Mouse (Mus musculus): ENCODE measurements around the gene Tmem210. TPM values are rescaled to one million over a fixed set of nuclear protein-coding genes. Genes with fewer than 3 reads are reported as not detected.

The Tmem210 gene
- polyA plus RNA-seq, 1 experiment from 2014 or later: not detected

DNA sequence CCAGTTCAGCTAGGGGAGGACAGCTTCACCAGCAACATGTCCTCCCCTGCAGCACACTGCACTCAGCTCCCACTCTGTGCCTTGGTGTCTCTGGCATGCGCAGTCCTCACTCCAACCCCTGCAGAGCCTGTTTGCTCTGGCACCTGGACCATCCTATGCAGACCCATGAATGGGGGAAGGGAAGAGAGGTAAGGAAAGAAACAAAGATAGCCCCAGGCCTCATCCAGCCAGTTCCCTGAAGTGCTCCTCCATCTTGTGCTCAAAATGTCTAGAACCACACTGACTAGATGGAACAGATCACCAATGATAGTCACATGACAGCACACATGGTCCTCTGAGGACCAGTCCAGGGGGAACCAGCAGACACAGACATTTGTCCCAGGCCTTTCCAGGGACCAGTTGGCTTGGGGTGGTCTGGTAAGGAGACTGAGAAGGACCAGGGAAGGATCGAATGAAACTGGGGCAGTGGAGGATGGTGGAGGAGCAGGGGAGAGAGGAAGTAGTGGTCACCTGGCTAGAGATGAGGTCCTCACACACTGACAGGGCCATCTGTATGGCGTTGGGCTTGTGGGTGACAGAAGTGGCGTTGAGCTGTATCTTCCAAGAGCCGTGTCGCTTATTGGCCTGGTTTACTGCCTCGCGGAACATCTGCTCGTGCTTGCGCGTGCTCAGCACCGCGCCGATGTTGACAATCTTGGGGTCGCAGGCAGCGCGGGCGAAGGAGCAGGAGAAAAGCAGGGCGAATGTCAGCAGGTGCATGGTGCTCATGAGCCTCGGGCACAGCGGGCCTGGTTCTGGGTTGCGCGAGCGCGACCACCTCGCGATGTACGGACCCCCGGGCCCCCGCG lies 30.4 kb downstream of the Tmem210 start:
- no peaks in the 10 kb centered on the region for H3K36me3 ChIP-seq (ENCODE audit: control insufficient read depth, insufficient read depth, low read length)
- peak overlapping the region; percentile 46 for H3K4me2 ChIP-seq (replicated peaks; ENCODE audit: low read depth, low read length)
- H3K4me1 ChIP-seq (ENCODE audit: control insufficient read depth, insufficient read depth, low read length): peaks cover 3% of the 10 kb centered on the region; the same call in 1 of the 2 replicates
- H3K4me3 ChIP-seq (ENCODE audit: low read length): peak overlapping the region; percentile 32
- H3K9me3 ChIP-seq (ENCODE audit: control insufficient read depth, low read length): no peaks in the 10 kb centered on the region
- ATAC-seq (ENCODE audit: low FRiP score, low TSS enrichment): no peak; the same call in 1 of the 2 replicates
- 8% methylated on average over 31 of the region's 31 CpGs for WGBS
- H3K27me3 ChIP-seq (ENCODE audit: control insufficient read depth, insufficient read depth, low read length): peaks cover 47% of the 10 kb centered on the region
- H3K9ac ChIP-seq (ENCODE audit: low read depth, low read length): no peak overlapping the region
- H3K27ac ChIP-seq (ENCODE audit: low read depth, low read length): no peak overlapping the region

DNA sequence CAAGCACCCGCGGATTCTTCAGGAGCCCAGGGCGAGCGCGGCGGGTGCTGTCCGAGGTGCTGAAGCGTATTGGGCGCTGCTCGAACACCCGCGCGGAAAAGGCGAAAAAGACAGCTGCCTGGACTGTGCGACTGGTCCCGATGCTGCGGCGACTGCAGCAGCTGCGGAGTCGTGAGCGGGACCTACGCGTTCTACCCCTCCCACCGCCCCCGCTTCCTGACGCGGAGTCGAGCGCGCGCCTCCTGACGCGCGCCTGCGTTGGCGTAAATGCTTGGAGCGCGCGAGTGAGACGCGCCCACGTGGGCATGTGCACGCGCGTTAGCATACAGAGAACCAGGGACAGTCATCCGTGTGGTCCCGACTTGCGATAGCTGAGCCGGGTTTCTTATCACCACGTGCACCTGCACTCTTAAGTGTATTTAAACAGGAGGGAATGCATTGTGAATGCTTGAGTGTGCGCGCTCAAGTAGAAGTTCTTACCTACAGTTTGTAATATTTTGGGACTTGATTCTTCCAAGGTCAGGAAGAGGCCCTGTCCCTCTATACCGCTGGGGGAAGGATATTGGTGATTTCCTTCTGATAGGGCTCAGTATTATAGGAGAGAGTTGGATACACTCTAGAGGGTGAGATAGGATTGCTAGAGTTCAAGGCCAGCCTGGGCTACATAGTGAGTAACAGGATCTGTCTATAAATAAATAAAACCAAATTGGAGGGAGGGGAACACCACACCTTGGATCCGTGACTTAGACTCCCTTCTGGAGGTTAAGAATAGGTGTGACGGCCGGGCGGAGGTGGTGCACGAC lies 31.2 kb downstream of the Tmem210 start, which contains the start of gene Grin1:
Gene Grin1 (minus strand): TSS at position 217 of the 803 bp plus-strand sequence.
- H3K27me3 ChIP-seq (ENCODE audit: control insufficient read depth, insufficient read depth, low read length): peaks cover 43% of the 10 kb centered on the region
- no peaks in the 10 kb centered on the region for H3K9me3 ChIP-seq (ENCODE audit: control insufficient read depth, low read length)
- H3K9ac ChIP-seq (ENCODE audit: low read depth, low read length): no peak within 1 kb of the TSS
- 9% methylated on average over 58 of the region's 58 CpGs for WGBS
- H3K36me3 ChIP-seq (ENCODE audit: control insufficient read depth, insufficient read depth, low read length): no peaks in the 10 kb centered on the region
- no peak within 1 kb of the TSS for H3K27ac ChIP-seq (ENCODE audit: low read depth, low read length)
- peak within 1 kb of the TSS; percentile 46 for H3K4me2 ChIP-seq (replicated peaks; ENCODE audit: low read depth, low read length)
- ATAC-seq (ENCODE audit: low FRiP score, low TSS enrichment): peak; percentile 72
- H3K4me1 ChIP-seq (ENCODE audit: control insufficient read depth, insufficient read depth, low read length): peaks cover 3% of the 10 kb centered on the region; the same call in 1 of the 2 replicates
- peak within 1 kb of the TSS; percentile 32 for H3K4me3 ChIP-seq (ENCODE audit: low read length)

DNA sequence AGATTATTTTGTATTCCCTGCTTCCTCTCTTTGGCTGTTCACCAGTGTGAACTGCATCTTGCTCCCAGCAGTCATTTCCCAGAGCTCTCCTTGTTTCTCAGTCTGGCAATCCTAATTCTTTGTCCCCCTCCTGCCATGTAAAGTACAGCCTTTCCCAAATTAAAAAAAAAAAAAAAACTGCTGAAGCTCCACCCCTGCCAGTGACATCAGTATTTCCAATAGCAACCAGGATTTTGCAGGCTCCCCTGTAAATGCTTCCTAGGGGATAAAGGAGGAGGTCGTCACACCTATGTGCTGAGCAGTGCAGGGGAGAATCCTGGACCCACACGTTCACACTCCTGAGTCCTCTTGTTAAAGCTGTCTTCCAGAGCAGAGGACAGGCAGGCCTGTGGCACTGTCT lies 32.1 kb downstream of the Tmem210 start:
- peaks cover 39% of the 10 kb centered on the region for H3K27me3 ChIP-seq (ENCODE audit: control insufficient read depth, insufficient read depth, low read length)
- ATAC-seq (ENCODE audit: low FRiP score, low TSS enrichment): no peak
- WGBS: 31% methylated on average over 2 of the region's 2 CpGs

DNA sequence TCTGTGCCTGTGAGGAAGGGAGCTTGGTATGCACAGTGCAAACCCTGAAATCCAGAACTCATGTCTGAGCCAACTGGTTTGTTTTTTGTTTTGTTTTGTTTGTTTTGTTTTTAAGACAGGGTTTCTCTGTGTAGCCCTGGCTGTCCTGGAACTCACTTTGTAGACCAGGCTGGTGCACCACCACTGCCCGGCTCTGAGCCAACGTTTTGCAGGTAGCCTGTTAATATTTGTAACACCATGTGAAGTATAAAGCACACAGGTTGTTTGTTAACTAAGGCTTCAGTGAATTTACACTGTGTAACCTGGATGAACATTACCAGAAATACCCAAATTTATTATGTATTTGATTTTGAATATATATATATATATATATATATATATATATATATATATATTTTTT lies 38.1 kb downstream of the Tmem210 start:
- Histone ChIP-seq H3K36me3 (ENCODE audit: control insufficient read depth, insufficient read depth, low read length) (no peaks in the 10 kb centered on the region), H3K27me3 (ENCODE audit: control insufficient read depth, insufficient read depth, low read length) (peaks cover 5% of the 10 kb centered on the region), H3K9ac (ENCODE audit: low read depth, low read length) (no peak overlapping the region), H3K4me3 (ENCODE audit: low read length) (no peak overlapping the region), H3K4me2 (replicated peaks; ENCODE audit: low read depth, low read length) (no peak overlapping the region), H3K4me1 (ENCODE audit: control insufficient read depth, insufficient read depth, low read length) (no peaks in the 10 kb centered on the region), H3K9me3 (ENCODE audit: control insufficient read depth, low read length) (no peaks in the 10 kb centered on the region), H3K27ac (ENCODE audit: low read depth, low read length) (no peak overlapping the region)
- no peak for ATAC-seq (ENCODE audit: low FRiP score, low TSS enrichment)
- 74% methylated on average over 2 of the region's 2 CpGs for WGBS

More for the DNA sequence above, 32.1 kb downstream of the Tmem210 start:
- Histone ChIP-seq H3K4me2 (replicated peaks; ENCODE audit: low read depth, low read length) (no peak overlapping the region), H3K9me3 (ENCODE audit: control insufficient read depth, low read length) (no peaks in the 10 kb centered on the region), H3K27ac (ENCODE audit: low read depth, low read length) (no peak overlapping the region), H3K36me3 (ENCODE audit: control insufficient read depth, insufficient read depth, low read length) (no peaks in the 10 kb centered on the region), H3K4me3 (ENCODE audit: low read length) (no peak overlapping the region), H3K9ac (ENCODE audit: low read depth, low read length) (no peak overlapping the region), H3K4me1 (ENCODE audit: control insufficient read depth, insufficient read depth, low read length) (peaks cover 3% of the 10 kb centered on the region; the same call in 1 of the 2 replicates)

DNA sequence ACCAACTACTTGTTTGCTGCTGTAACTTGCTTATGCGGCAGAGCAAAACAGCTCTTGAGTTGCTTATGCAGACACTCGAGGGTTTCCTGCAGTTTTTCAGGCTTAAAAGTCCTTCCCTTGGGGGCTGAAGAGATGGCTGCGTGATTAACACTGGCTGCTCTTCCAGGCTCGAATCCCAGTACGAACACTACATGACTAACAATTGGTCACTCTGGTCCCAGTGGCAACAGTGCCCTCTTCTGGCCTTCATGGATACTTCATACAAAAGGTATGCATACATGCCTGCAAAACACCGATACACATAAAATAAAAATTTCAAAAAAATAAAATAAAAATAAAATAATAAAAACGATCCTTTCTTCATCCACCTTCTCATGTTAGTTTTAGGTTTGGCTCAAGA lies 40.5 kb downstream of the Tmem210 start:
- Histone ChIP-seq H3K4me3 (ENCODE audit: low read length) (no peak overlapping the region), H3K9me3 (ENCODE audit: control insufficient read depth, low read length) (no peaks in the 10 kb centered on the region), H3K27ac (ENCODE audit: low read depth, low read length) (no peak overlapping the region), H3K36me3 (ENCODE audit: control insufficient read depth, insufficient read depth, low read length) (no peaks in the 10 kb centered on the region), H3K9ac (ENCODE audit: low read depth, low read length) (no peak overlapping the region), H3K4me1 (ENCODE audit: control insufficient read depth, insufficient read depth, low read length) (peaks cover 9% of the 10 kb centered on the region), H3K27me3 (ENCODE audit: control insufficient read depth, insufficient read depth, low read length) (no peaks in the 10 kb centered on the region), H3K4me2 (replicated peaks; ENCODE audit: low read depth, low read length) (no peak overlapping the region)
- ATAC-seq (ENCODE audit: low FRiP score, low TSS enrichment): no peak
- 42% methylated on average over 7 of the region's 7 CpGs for WGBS

DNA sequence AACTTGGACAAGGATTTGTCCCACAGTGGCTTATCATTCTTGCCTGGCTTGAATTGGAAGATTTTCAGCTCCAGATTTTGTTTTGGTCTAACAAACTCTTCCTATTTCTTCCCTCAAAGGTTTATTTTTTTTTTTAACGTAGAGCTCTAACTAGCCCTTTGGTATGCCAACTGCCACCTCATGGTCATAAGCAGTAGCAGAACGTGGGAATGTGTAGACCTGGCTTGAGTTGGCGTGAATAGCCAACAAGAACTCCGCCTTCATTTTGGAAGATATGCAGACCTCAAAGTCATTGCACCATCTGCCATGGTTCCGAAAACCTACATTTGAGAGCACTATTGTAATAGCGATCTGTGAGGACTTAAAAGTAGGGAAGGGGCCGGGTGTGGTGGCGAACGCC lies 43.5 kb downstream of the Tmem210 start:
- no peaks in the 10 kb centered on the region for H3K9me3 ChIP-seq (ENCODE audit: control insufficient read depth, low read length)
- peaks cover 26% of the 10 kb centered on the region for H3K36me3 ChIP-seq (ENCODE audit: control insufficient read depth, insufficient read depth, low read length)
- no peak for ATAC-seq (ENCODE audit: low FRiP score, low TSS enrichment)
- peak overlapping the region; percentile 95 for H3K4me3 ChIP-seq (ENCODE audit: low read length)
- 63% methylated on average over 9 of the region's 9 CpGs for WGBS
- no peak overlapping the region; the same call in 1 of the 2 replicates for H3K27ac ChIP-seq (ENCODE audit: low read depth, low read length)
- no peaks in the 10 kb centered on the region for H3K27me3 ChIP-seq (ENCODE audit: control insufficient read depth, insufficient read depth, low read length)
- peak overlapping the region; percentile 95 for H3K9ac ChIP-seq (ENCODE audit: low read depth, low read length)
- H3K4me2 ChIP-seq (replicated peaks; ENCODE audit: low read depth, low read length): peak overlapping the region; percentile 60
- H3K4me1 ChIP-seq (ENCODE audit: control insufficient read depth, insufficient read depth, low read length): peaks cover 10% of the 10 kb centered on the region

DNA sequence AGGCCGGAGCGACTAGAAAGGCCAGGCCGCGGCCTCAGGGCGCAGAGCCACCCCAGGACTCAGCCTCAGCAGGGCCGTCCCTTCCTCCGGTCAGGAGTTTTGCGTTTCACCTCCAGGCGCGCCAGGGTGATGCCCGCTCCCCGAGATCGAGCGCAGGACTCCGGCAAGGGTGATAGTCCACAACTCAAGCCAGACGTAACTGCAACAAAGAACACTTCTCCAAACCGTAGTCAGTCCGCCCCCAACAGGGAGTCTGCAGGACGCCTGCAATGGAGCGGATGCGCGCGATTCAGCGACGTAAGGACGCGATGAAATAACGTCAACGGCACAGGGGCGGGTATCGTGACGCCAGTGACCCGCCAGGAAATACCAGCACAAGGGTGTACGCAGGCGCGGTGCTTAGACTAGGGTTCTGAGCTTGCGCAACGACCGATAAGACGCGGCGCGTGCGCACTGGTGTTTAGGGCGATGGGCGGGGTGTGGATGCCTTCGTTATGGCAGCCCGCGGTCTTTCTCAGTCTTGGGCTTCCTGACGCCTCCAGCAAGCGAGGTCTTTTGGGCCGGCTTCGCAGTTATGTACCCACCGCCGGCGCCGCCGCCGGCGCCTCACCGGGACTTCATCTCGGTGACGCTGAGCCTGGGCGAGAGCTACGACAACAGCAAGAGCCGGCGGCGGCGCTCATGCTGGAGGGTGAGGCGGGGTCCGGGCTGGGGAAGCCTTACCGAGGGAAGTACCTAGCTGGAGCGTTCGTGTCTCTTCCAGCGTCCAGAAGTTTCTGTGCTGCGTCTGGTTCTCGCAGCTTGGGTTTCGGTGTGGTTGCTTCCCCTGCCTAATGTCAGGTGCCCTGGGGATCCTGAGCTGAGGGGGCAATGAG lies 44.6 kb downstream of the Tmem210 start, which contains the start of gene Man1b1:
Gene Man1b1 (plus strand): TSS at position 53 of the 875 bp plus-strand sequence.
- Histone ChIP-seq H3K27me3 (ENCODE audit: control insufficient read depth, insufficient read depth, low read length) (no peaks in the 10 kb centered on the region), H3K4me2 (replicated peaks; ENCODE audit: low read depth, low read length) (peak within 1 kb of the TSS; percentile 80), H3K9ac (ENCODE audit: low read depth, low read length) (peak within 1 kb of the TSS; percentile 95), H3K4me3 (ENCODE audit: low read length) (peak within 1 kb of the TSS; percentile 95), H3K9me3 (ENCODE audit: control insufficient read depth, low read length) (no peaks in the 10 kb centered on the region), H3K4me1 (ENCODE audit: control insufficient read depth, insufficient read depth, low read length) (peaks cover 10% of the 10 kb centered on the region), H3K36me3 (ENCODE audit: control insufficient read depth, insufficient read depth, low read length) (peaks cover 36% of the 10 kb centered on the region), H3K27ac (ENCODE audit: low read depth, low read length) (peak within 1 kb of the TSS; percentile 82)
- under 1% methylated on average over 78 of the region's 78 CpGs for WGBS
- peak; percentile 99 for ATAC-seq (ENCODE audit: low FRiP score, low TSS enrichment)

DNA sequence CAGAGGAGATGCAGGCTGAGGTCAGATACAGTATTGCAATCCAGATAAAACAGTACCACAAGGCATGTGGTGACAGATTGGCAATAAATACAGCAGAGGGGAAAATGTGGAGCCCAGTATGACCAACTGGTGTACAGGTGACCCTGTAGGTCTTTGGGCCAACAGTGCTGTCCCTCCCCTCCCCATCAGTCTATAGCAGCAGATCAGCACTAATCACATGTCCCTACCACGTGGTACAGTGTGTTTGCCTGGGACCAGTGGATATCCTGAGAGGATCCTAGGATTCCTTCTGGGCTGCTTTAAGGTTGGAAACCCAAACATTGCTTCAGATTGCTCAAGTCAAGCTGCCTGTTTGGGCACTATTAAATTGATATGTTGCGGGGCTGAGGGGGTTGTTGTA lies 45.6 kb downstream of the Tmem210 start:
- Histone ChIP-seq H3K9ac (ENCODE audit: low read depth, low read length) (peak overlapping the region; percentile 95; the same call in 1 of the 2 replicates), H3K27me3 (ENCODE audit: control insufficient read depth, insufficient read depth, low read length) (no peaks in the 10 kb centered on the region), H3K9me3 (ENCODE audit: control insufficient read depth, low read length) (no peaks in the 10 kb centered on the region), H3K4me3 (ENCODE audit: low read length) (peak overlapping the region; percentile 95), H3K4me1 (ENCODE audit: control insufficient read depth, insufficient read depth, low read length) (peaks cover 10% of the 10 kb centered on the region), H3K27ac (ENCODE audit: low read depth, low read length) (no peak overlapping the region), H3K4me2 (replicated peaks; ENCODE audit: low read depth, low read length) (peak overlapping the region; percentile 80), H3K36me3 (ENCODE audit: control insufficient read depth, insufficient read depth, low read length) (peaks cover 47% of the 10 kb centered on the region)
- 84% methylated on average over 2 of the region's 2 CpGs for WGBS
- ATAC-seq (ENCODE audit: low FRiP score, low TSS enrichment): no peak

Measured in kidney, embryonic 14.5 days (tissue).